Comparison of ENCODE assay signal across 8 mouse cellular contexts in the genomic region with DNA sequence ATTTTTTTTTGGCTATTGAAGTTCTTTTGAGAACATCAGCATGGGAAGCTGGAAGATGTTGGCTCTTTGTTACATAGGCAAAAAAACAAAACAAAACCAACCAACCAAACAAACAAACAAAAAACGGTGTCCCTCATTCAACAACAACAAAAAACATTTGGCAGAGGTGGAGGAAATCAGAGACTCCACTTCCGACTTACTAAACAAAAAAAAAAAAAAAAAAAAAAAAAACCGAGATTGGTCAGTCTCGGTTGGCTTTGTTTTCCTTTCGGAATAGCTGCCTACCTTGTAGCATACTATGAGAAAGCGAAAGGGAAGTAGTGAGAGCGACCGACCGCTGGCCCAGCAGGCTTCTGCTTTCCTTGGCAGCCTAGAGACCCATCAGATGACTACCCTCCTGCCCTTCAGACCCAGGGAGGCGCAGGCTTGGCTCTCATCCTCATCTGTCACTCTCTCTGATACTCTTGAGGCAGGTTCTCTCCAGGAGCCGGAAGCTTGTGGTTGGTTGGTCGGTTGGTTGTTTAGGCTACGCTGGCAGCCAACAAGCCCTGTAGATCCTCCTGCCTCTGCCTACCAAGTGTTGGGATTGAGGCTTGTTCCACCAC. TPM values are rescaled to one million over a fixed set of nuclear protein-coding genes. Genes with fewer than 3 reads are reported as not detected.
DNase-seq lines count a peak whose midpoint lies in the region; ATAC-seq lines count a peak whose summit lies in the region.

No protein-coding gene starts in this region.

- DNase-seq in cerebellum, adult 11-12 months = peak; percentile 65
- DNase-seq in cerebellum, postnatal 14 days = no peak
- DNase-seq in adrenal gland, adult 8-10 months = peak; percentile 31
- DNase-seq in yolk sac, embryonic 10.5 days (ENCODE audit: low spot score) = no peak
- DNase-seq in urinary bladder, adult 2 months (ENCODE audit: low spot score) = no peak

- H3K4me1 ChIP-seq in heart, embryonic 11.5 days (ENCODE audit: control insufficient read depth, insufficient read depth, low read length) = peaks cover 36% of the 10 kb centered on the region
- peaks cover 30% of the 10 kb centered on the region for H3K4me1 ChIP-seq in kidney, embryonic 16.5 days (ENCODE audit: insufficient read depth, low read length)

- no peaks in the 10 kb centered on the region for H3K9me3 ChIP-seq in heart, embryonic 11.5 days (replicated peaks; ENCODE audit: control insufficient read depth, low read length)
- H3K9me3 ChIP-seq in kidney, embryonic 16.5 days (ENCODE audit: low read length) = no peaks in the 10 kb centered on the region

- H3K4me2 ChIP-seq in heart, embryonic 11.5 days = peak overlapping the region; percentile 76
- peak overlapping the region; percentile 67 for H3K4me2 ChIP-seq in kidney, embryonic 16.5 days (replicated peaks; ENCODE audit: low read depth, low read length)

- H3K27ac ChIP-seq in heart, embryonic 11.5 days (ENCODE audit: low read depth, low read length) = no peak overlapping the region; the same call in 1 of the 2 replicates
- no peak overlapping the region; the same call in 1 of the 2 replicates for H3K27ac ChIP-seq in kidney, embryonic 16.5 days (ENCODE audit: low read length)

- H3K27me3 ChIP-seq in heart, embryonic 11.5 days (ENCODE audit: control insufficient read depth, insufficient read depth, low read length) = peaks cover 9% of the 10 kb centered on the region; the same call in 1 of the 2 replicates
- H3K27me3 ChIP-seq in kidney, embryonic 16.5 days (ENCODE audit: insufficient read depth, low read length) = no peaks in the 10 kb centered on the region

- WGBS in heart, embryonic 11.5 days (ENCODE audit: insufficient replicate concordance) = 72% methylated on average over 13 of the region's 13 CpGs
- 73% methylated on average over 13 of the region's 13 CpGs for WGBS in kidney, embryonic 16.5 days

- 0 out of 2 replicates have a peak, but pooled peaks cover 2% of the 10 kb centered on the region for H3K36me3 ChIP-seq in heart, embryonic 11.5 days (ENCODE audit: control insufficient read depth, insufficient read depth, low read length)
- H3K36me3 ChIP-seq in kidney, embryonic 16.5 days (ENCODE audit: insufficient read depth, low read length) = no peaks in the 10 kb centered on the region

- ATAC-seq in heart, embryonic 11.5 days (replicated peaks; ENCODE audit: insufficient number of reproducible peaks, low FRiP score, low TSS enrichment) = no peak
- ATAC-seq in kidney, embryonic 16.5 days (ENCODE audit: low FRiP score, low TSS enrichment) = no peak
- peak; percentile 36 for ATAC-seq in megakaryocyte progenitor cell, adult 5-6 weeks (replicated peaks; ENCODE audit: poor library complexity)

- peak overlapping the region; percentile 88 for H3K9ac ChIP-seq in heart, embryonic 11.5 days (ENCODE audit: low read depth, low read length)
- H3K9ac ChIP-seq in kidney, embryonic 16.5 days (replicated peaks; ENCODE audit: low read length) = peak overlapping the region; percentile 88

- H3K4me3 ChIP-seq in heart, embryonic 11.5 days (ENCODE audit: low read depth, low read length) = peak overlapping the region; percentile 69
- peak overlapping the region; percentile 70; the same call in 1 of the 2 replicates for H3K4me3 ChIP-seq in kidney, embryonic 16.5 days (ENCODE audit: low read length)

RNA-seq across cellular contexts. Expression of a gene that starts 1.3 kb away (rescaled TPM):
- 10 to 100 TPM; 62.7 to 77.9 (median 68.5) TPM for total RNA-seq in adrenal gland, adult 8-10 months (2022)
- 135 and 149 TPM in 2 replicates for polyA plus RNA-seq in heart, embryonic 11.5 days (2014; fragmentation: Nextera tagmentation; extraction: Ambion mirVana)
- polyA plus RNA-seq in kidney, embryonic 16.5 days (2015; fragmentation: Nextera tagmentation; extraction: Ambion mirVana) = 154 and 155 TPM in 2 replicates
- 98.7 and 112 TPM in 2 replicates for total RNA-seq in megakaryocyte progenitor cell, adult 5-6 weeks (2015)
- 75.3 and 92.6 TPM in 2 replicates for total RNA-seq in megakaryocyte progenitor cell, adult 5-6 weeks (2017)
- polyA plus RNA-seq in urinary bladder, adult 2 months (2012; rRNA removed) = 119 and 152 TPM in 2 replicates

RNA-seq across cellular contexts. Expression of a gene that starts 3.6 kb away (rescaled TPM):
- total RNA-seq in adrenal gland, adult 8-10 months (2022) = 10 to 100 TPM in 2 of 4 experiments, 1 to 10 TPM in 2; 7.7 to 18.1 (median 13.1) TPM
- polyA plus RNA-seq in heart, embryonic 11.5 days (2014; fragmentation: Nextera tagmentation; extraction: Ambion mirVana) = 1.4 and 1.6 TPM in 2 replicates
- 4.8 and 5.0 TPM in 2 replicates for polyA plus RNA-seq in kidney, embryonic 16.5 days (2015; fragmentation: Nextera tagmentation; extraction: Ambion mirVana)
- total RNA-seq in megakaryocyte progenitor cell, adult 5-6 weeks (2015) = 20.1 and 24.1 TPM in 2 replicates
- 10.3 and 19.3 TPM in 2 replicates for total RNA-seq in megakaryocyte progenitor cell, adult 5-6 weeks (2017)
- 42.8 and 59.9 TPM in 2 replicates for polyA plus RNA-seq in urinary bladder, adult 2 months (2012; rRNA removed)

RNA-seq across cellular contexts. Expression of a gene that starts 33.3 kb away (rescaled TPM):
- total RNA-seq in adrenal gland, adult 8-10 months (2022) = 10 to 100 TPM; 15.5 to 19.1 (median 16.3) TPM
- polyA plus RNA-seq in heart, embryonic 11.5 days (2014; fragmentation: Nextera tagmentation; extraction: Ambion mirVana) = 12.6 and 19.1 TPM in 2 replicates
- 60.0 and 61.4 TPM in 2 replicates for polyA plus RNA-seq in kidney, embryonic 16.5 days (2015; fragmentation: Nextera tagmentation; extraction: Ambion mirVana)
- 2.0 and 4.3 TPM in 2 replicates for total RNA-seq in megakaryocyte progenitor cell, adult 5-6 weeks (2015)
- total RNA-seq in megakaryocyte progenitor cell, adult 5-6 weeks (2017) = 1.9 and 2.2 TPM in 2 replicates
- 26.8 and 36.6 TPM in 2 replicates for polyA plus RNA-seq in urinary bladder, adult 2 months (2012; rRNA removed)

Comparison
In these comparisons a context has a peak if more than half of its experiments do, and no peak if none do; other contexts are left out.
1. DNase-seq: peak in cerebellum, adult 11-12 months (single experiment) and adrenal gland, adult 8-10 months (single experiment); none in cerebellum, postnatal 14 days (0 of 2), yolk sac, embryonic 10.5 days (single experiment) and urinary bladder, adult 2 months (single experiment).